Mouse (Mus musculus): ENCODE data around the gene Hoxc9.

Gene Hoxc9

GRCm38 (mm10) chr15:102999955-103000354, 23.7 kb downstream of the Hoxc9 start:
- DNase-seq (ENCODE audit: low spot score): no peak

DNA sequence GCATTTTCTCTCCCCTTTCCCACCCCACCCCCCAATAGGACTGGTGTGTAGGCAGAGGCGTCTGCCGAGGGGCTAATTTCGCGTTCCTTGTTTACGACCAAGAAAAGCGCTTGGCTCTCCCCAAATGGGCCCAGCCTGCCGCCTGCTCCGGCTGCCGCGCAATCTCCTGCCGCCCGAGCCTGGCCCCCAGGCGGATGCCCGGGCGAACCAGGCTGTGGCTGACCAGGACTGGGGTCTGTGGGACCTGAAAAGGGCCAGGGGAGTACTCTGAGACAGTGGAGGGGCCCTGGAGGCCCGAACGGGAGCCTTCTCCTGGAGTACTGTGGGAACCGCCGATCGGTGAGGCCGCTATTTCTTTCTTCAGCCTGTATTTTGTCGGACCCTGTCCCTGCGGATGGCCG, 24.3 kb downstream of the Hoxc9 start:
- DNase-seq (ENCODE audit: low spot score): no peak

- no peak for DNase-seq (ENCODE audit: low spot score)
Observed at GRCm38 (mm10) chr15:103001370-103001769, 25.1 kb downstream of the Hoxc9 start.

GRCm38 (mm10) chr15:103002156-103002555, 25.9 kb downstream of the Hoxc9 start:
- DNase-seq (ENCODE audit: low spot score): no peak

- DNase-seq (ENCODE audit: low spot score): no peak
Observed at GRCm38 (mm10) chr15:103002821-103003448, 26.7 kb downstream of the Hoxc9 start.

- DNase-seq (ENCODE audit: low spot score): no peak
Observed at GRCm38 (mm10) chr15:103005308-103005707, 29.1 kb downstream of the Hoxc9 start.

DNA sequence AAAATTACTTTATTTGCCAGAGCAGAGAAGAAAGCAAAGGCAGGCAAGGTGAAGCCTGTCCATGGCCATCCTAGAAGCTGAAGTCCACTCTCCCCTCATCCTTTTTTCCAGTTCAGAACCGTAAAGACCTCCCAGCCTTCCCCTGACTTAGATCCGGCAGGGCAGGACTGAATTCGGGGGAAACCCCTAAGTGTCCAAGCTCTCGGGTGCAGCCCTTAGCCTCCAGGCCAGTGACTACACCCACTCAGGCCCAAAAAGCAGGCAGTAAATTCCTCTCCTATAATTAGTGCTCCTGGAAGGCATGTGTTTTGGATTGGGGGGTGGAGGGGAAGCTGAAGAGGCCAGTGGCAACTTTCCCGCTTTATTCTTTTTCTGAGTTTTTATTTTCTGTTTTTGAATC, 29.6 kb downstream of the Hoxc9 start:
- no peak for DNase-seq (ENCODE audit: low spot score)

- DNase-seq (ENCODE audit: low spot score): no peak
Observed at GRCm38 (mm10) chr15:103006326-103006725, 30.1 kb downstream of the Hoxc9 start.

- DNase-seq (ENCODE audit: low spot score): no peak
Observed at GRCm38 (mm10) chr15:103009265-103010111, 33.2 kb downstream of the Hoxc9 start.

DNA sequence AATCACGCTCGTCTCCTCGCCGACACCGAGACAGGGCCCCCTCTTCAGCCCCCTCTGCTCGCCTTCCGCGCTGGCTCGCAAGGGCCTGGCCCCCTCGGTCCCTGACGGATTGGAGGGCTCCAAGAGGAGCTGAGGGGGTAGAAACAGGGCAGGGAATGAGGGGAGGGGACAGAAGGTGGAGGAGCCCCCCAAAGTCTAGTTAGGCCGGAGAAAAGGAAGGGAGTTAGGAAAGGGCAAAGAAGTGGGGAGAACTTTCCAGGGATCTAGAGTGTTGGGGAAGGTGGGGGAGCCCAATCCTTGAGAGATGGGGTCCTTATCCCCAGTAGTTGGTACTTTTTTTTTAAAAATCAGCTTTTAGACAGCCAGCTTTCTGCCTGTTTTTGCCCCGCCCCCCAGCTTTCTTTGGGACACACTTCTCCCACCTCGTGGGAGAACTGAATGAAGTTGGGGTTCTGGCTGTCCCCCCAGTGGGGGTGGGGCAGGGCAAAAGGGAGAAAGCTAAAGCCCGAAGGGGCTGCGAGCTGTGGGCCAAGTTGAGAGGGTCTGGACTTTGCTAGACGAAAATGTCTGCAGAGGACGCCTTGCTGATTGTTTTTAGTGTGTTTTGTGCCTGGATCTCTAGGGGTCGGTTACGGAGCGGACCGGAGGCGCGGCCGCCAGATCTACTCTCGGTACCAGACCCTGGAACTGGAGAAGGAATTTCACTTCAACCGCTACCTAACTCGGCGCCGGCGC, 34.0 kb downstream of the Hoxc9 start:
- DNase-seq (ENCODE audit: low spot score): no peak

DNA sequence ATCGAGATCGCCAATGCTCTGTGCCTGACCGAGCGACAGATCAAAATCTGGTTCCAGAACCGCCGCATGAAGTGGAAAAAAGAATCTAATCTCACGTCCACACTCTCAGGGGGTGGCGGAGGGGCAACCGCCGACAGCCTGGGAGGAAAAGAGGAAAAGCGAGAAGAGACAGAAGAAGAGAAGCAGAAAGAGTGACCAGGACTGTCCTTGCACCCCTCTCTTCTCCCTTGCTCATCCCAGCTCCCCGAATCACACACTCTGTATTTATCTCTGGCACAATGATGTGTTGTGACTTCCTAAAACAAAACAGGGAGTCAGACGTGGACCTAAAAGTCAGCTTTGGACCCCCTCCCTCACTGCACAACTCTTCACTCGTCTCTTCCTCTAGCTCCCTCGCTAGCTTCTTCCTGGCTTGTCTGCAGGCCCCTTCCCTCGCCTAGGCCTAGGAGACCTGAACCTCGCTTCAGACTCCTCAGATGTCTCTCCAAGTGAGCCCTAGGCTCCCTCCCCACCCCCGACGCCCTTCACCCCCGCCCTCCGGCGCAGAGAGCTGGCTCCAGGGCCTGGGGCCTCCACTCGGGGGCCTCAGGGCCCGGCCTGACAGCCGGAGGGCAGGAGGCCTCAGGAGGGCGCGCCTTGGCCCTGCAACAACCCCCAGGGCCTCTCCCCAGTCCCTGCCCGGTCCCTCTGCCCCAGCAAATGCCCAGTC, 34.8 kb downstream of the Hoxc9 start:
- DNase-seq (ENCODE audit: low spot score): no peak

DNA sequence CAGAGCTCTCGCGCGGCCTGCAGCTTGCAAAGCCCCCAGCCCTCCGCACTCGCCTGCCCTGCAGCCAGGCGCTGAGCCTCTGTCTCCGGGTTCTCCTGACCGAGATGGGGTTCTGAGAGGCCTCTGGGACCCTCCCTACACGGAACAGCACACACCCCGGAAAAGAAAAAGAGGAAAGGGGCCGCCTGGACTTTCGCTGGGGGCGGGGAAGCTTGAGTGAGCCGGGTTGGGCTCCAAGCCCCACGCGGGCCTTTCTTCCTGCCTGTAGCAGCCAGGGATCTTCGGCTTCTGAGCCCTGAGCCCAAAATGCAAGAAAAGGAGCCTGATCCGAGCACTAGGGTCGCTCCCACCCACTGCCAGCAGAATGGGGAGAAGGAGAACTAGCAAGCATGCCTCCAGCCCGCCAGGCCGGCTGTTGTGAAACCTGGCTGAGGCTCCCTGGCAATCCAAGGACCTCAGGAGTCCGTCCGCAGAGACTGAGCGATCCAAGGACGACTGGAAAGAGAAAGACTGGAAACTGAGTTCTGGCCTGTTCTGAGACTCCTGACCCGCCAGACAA, 35.8 kb downstream of the Hoxc9 start:
- no peak for DNase-seq (ENCODE audit: low spot score)

- no peak for DNase-seq (ENCODE audit: low spot score)
Observed at GRCm38 (mm10) chr15:103013238-103013984, 37.2 kb downstream of the Hoxc9 start.

GRCm38 (mm10) chr15:103014166-103015008, 38.1 kb downstream of the Hoxc9 start:
- DNase-seq (ENCODE audit: low spot score): no peak

DNA sequence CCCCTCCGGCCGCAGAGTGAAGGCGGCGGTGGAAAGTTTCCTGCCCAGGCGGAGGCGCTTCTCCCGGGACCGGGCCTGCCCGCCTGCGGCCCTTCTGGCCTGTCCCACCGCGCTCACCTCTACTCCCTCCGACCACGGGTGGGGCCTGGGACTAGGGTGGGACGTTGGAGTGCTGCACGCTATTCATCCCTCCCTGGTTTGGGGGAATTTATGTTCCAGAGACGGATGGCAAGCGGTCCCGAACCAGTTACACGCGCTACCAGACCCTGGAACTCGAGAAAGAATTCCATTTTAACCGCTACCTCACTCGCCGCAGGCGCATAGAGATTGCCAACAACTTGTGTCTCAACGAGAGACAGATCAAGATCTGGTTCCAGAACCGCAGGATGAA, 38.8 kb downstream of the Hoxc9 start:
- DNase-seq (ENCODE audit: low spot score): no peak

GRCm38 (mm10) chr15:103015406-103016166, 39.3 kb downstream of the Hoxc9 start:
- DNase-seq (ENCODE audit: low spot score): no peak

DNA sequence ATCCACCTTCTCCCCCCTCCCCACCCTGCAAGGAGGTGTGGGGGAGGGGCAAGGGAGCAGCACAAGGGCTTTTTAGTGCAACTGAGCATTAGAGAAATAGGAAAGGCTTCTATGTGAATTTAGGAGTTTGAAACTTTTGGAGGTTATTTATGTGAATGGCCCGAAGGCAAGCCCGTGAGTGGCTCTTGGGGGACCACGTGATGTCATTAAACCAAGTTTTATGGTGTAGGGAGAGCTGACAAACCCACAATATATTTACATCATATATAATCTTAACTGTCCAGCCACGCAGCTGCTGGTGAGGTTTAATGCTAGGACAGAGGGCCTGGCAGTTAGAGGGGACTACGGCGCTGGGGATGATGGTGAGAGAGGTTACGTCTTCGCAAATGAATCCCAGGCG, 42.4 kb downstream of the Hoxc9 start, which contains the start of gene Hoxc4:
Gene Hoxc4, plus strand, starts transcription at position 299 of the 400 bp plus-strand sequence.
- DNase-seq (ENCODE audit: low spot score): no peak

- no peak for DNase-seq (ENCODE audit: low spot score)
Observed at GRCm38 (mm10) chr15:103020899-103021418, 44.7 kb downstream of the Hoxc9 start.

- no peak for DNase-seq (ENCODE audit: low spot score)
Observed at GRCm38 (mm10) chr15:103021544-103021943, 45.3 kb downstream of the Hoxc9 start.
